Comparison of ENCODE assay signal across 8 mouse cellular contexts in genomic region chr2:168742649-168743048, GRCm38 (mm10). TPM values are rescaled to one million over a fixed set of nuclear protein-coding genes. Genes with fewer than 3 reads are reported as not detected.
DNase-seq lines count a peak whose midpoint lies in the region; ATAC-seq and TF ChIP-seq lines count a peak whose summit lies in the region.

No protein-coding gene starts in this region.

- no peak overlapping the region for H3K4me2 ChIP-seq in forebrain, embryonic 11.5 days (ENCODE audit: low read depth, low read length, severe bottlenecking)
- H3K4me2 ChIP-seq in hindbrain, embryonic 16.5 days (ENCODE audit: low read length) = peak overlapping the region; percentile 69
- H3K4me2 ChIP-seq in liver, embryonic 13.5 days = peak overlapping the region; percentile 65; the same call in 1 of the 2 replicates
- H3K4me2 ChIP-seq in neural tube, embryonic 14.5 days (ENCODE audit: low read depth, low read length) = peak overlapping the region; percentile 45

- no peaks in the 10 kb centered on the region; the same call in 1 of the 2 replicates for H3K27me3 ChIP-seq in forebrain, embryonic 11.5 days (ENCODE audit: control insufficient read depth, insufficient read depth, low read length)
- no peaks in the 10 kb centered on the region for H3K27me3 ChIP-seq in hindbrain, embryonic 16.5 days (replicated peaks; ENCODE audit: control insufficient read depth, insufficient read depth, low read length)
- H3K27me3 ChIP-seq in liver, embryonic 13.5 days = peaks cover 25% of the 10 kb centered on the region
- no peaks in the 10 kb centered on the region for H3K27me3 ChIP-seq in neural tube, embryonic 14.5 days (ENCODE audit: control insufficient read depth, insufficient read depth, low read length)

- no peak overlapping the region for H3K9ac ChIP-seq in forebrain, embryonic 11.5 days (ENCODE audit: low read length)
- peak overlapping the region; percentile 98; the same call in 1 of the 2 replicates for H3K9ac ChIP-seq in hindbrain, embryonic 16.5 days (ENCODE audit: low read depth, low read length)
- H3K9ac ChIP-seq in liver, embryonic 13.5 days = no peak overlapping the region
- H3K9ac ChIP-seq in neural tube, embryonic 14.5 days (replicated peaks; ENCODE audit: low read depth, low read length) = no peak overlapping the region; the same call in 1 of the 2 replicates

- no peaks in the 10 kb centered on the region for H3K36me3 ChIP-seq in forebrain, embryonic 11.5 days (ENCODE audit: control insufficient read depth, insufficient read depth, low read length)
- no peaks in the 10 kb centered on the region for H3K36me3 ChIP-seq in hindbrain, embryonic 16.5 days (ENCODE audit: control insufficient read depth, insufficient read depth, low read length)
- H3K36me3 ChIP-seq in liver, embryonic 13.5 days = no peaks in the 10 kb centered on the region
- H3K36me3 ChIP-seq in neural tube, embryonic 14.5 days (ENCODE audit: control insufficient read depth, insufficient read depth, low read length) = no peaks in the 10 kb centered on the region

- no peaks in the 10 kb centered on the region; the same call in 1 of the 2 replicates for H3K9me3 ChIP-seq in forebrain, embryonic 11.5 days (ENCODE audit: control insufficient read depth, low read length)
- no peaks in the 10 kb centered on the region; the same call in 1 of the 2 replicates for H3K9me3 ChIP-seq in hindbrain, embryonic 16.5 days (ENCODE audit: control insufficient read depth, low read length)
- H3K9me3 ChIP-seq in liver, embryonic 13.5 days (replicated peaks) = no peaks in the 10 kb centered on the region
- no peaks in the 10 kb centered on the region for H3K9me3 ChIP-seq in neural tube, embryonic 14.5 days (ENCODE audit: control insufficient read depth, low read length)

- no peak for ATAC-seq in forebrain, embryonic 11.5 days (replicated peaks; ENCODE audit: low FRiP score)
- peak; percentile 4; the same call in 1 of the 2 replicates for ATAC-seq in hindbrain, embryonic 16.5 days
- no peak for ATAC-seq in liver, embryonic 13.5 days (ENCODE audit: low read depth)
- no peak for ATAC-seq in neural tube, embryonic 14.5 days (ENCODE audit: low read depth)
- no peak for ATAC-seq in megakaryocyte, adult 5-6 weeks (ENCODE audit: poor library complexity, severe bottlenecking)

- H3K27ac ChIP-seq in forebrain, embryonic 11.5 days (ENCODE audit: low read depth, low read length) = no peak overlapping the region
- peak overlapping the region; percentile 98 for H3K27ac ChIP-seq in hindbrain, embryonic 16.5 days (ENCODE audit: low read depth, low read length)
- H3K27ac ChIP-seq in liver, embryonic 13.5 days = no peak overlapping the region
- peak overlapping the region; percentile 95 for H3K27ac ChIP-seq in neural tube, embryonic 14.5 days (ENCODE audit: low read depth, low read length)

- WGBS in forebrain, embryonic 11.5 days = 16% methylated on average over 7 of the region's 7 CpGs
- WGBS in hindbrain, embryonic 16.5 days = 23% methylated on average over 7 of the region's 7 CpGs
- 11% methylated on average over 7 of the region's 7 CpGs for WGBS in liver, embryonic 13.5 days (ENCODE audit: insufficient replicate concordance)
- WGBS in neural tube, embryonic 14.5 days = 21% methylated on average over 7 of the region's 7 CpGs

- H3K4me3 ChIP-seq in forebrain, embryonic 11.5 days (ENCODE audit: low read depth, low read length) = 0 out of 2 replicates have a peak overlapping the region, but pooled peaks have one; percentile 79
- H3K4me3 ChIP-seq in hindbrain, embryonic 16.5 days (ENCODE audit: low read length) = peak overlapping the region; percentile 90
- no peak overlapping the region for H3K4me3 ChIP-seq in liver, embryonic 13.5 days (replicated peaks)
- H3K4me3 ChIP-seq in neural tube, embryonic 14.5 days (ENCODE audit: low read depth, low read length) = peak overlapping the region; percentile 93; the same call in 1 of the 2 replicates

- TF ChIP-seq POLR2A in brain, embryonic 14.5 days (IDR thresholded peaks at IDR 0.05; ENCODE audit: borderline replicate concordance, extremely low read depth, insufficient read depth, insufficient read length, poor library complexity, severe bottlenecking) = no peak

- peak; percentile 42 to 73 for DNase-seq in left cerebral cortex, adult 18-20 months (ENCODE audit: low spot score in 2 of 2)
- no peak for DNase-seq in left cerebral cortex, adult 11 months (ENCODE audit: low spot score)
- peak; percentile 72 for DNase-seq in brain, embryonic 14.5 days (ENCODE audit: low read depth)
- peak; percentile 80 for DNase-seq in forebrain, embryonic 11.5 days (ENCODE audit: low spot score)
- DNase-seq in liver, embryonic 13.5 days = no peak

- H3K4me1 ChIP-seq in forebrain, embryonic 11.5 days (replicated peaks; ENCODE audit: control insufficient read depth, insufficient read depth, low read length) = no peaks in the 10 kb centered on the region; the same call in 1 of the 2 replicates
- no peaks in the 10 kb centered on the region for H3K4me1 ChIP-seq in hindbrain, embryonic 16.5 days (ENCODE audit: control insufficient read depth, insufficient read depth, low read depth, low read length)
- no peaks in the 10 kb centered on the region for H3K4me1 ChIP-seq in liver, embryonic 13.5 days (replicated peaks)
- H3K4me1 ChIP-seq in neural tube, embryonic 14.5 days (ENCODE audit: control insufficient read depth, insufficient read depth, low read length) = peaks cover 6% of the 10 kb centered on the region; the same call in 1 of the 2 replicates

- TF ChIP-seq CTCF in brain, embryonic 14.5 days (IDR thresholded peaks at IDR 0.05; ENCODE audit: borderline replicate concordance, extremely low read depth, insufficient read depth, insufficient read length) = peak; percentile 72

RNA-seq across cellular contexts. Expression of gene Atp9a, which starts 0.4 kb away (rescaled TPM):
- 100 to 1,000 TPM; 417 to 436 TPM for total RNA-seq in left cerebral cortex, adult 18-20 months (2021)
- 197 and 302 TPM in 2 replicates for polyA plus RNA-seq in brain, embryonic 14.5 days (2012; rRNA removed)
- 18.0 and 18.6 TPM in 2 replicates for polyA plus RNA-seq in forebrain, embryonic 11.5 days (2014; fragmentation: Nextera tagmentation; extraction: Ambion mirVana)
- polyA plus RNA-seq in hindbrain, embryonic 16.5 days (2015; fragmentation: Nextera tagmentation; extraction: Ambion mirVana) = 85.0 and 89.8 TPM in 2 replicates
- polyA plus RNA-seq in liver, embryonic 13.5 days (2015; fragmentation: Nextera tagmentation; extraction: Ambion mirVana) = 1.8 and 2.1 TPM in 2 replicates
- 75.2 and 76.8 TPM in 2 replicates for polyA plus RNA-seq in neural tube, embryonic 14.5 days (2014; fragmentation: Nextera tagmentation; extraction: Ambion mirVana)
- total RNA-seq in megakaryocyte, adult 5-6 weeks (2015) = 0.04 and 0.14 TPM in 2 replicates
- total RNA-seq in megakaryocyte, adult 5-6 weeks (2017) = 0.16 and 0.18 TPM in 2 replicates

RNA-seq across cellular contexts. Expression of gene Sall4, which starts 25.1 kb away (rescaled TPM):
- under 1 TPM; 0.07 to 0.44 TPM for total RNA-seq in left cerebral cortex, adult 18-20 months (2021)
- polyA plus RNA-seq in brain, embryonic 14.5 days (2012; rRNA removed) = 1.0 and 1.2 TPM in 2 replicates
- polyA plus RNA-seq in forebrain, embryonic 11.5 days (2014; fragmentation: Nextera tagmentation; extraction: Ambion mirVana) = 10.4 and 10.9 TPM in 2 replicates
- 0.51 and 0.76 TPM in 2 replicates for polyA plus RNA-seq in hindbrain, embryonic 16.5 days (2015; fragmentation: Nextera tagmentation; extraction: Ambion mirVana)
- polyA plus RNA-seq in liver, embryonic 13.5 days (2015; fragmentation: Nextera tagmentation; extraction: Ambion mirVana) = 5.4 and 7.3 TPM in 2 replicates
- polyA plus RNA-seq in neural tube, embryonic 14.5 days (2014; fragmentation: Nextera tagmentation; extraction: Ambion mirVana) = 0.82 and 1.1 TPM in 2 replicates
- total RNA-seq in megakaryocyte, adult 5-6 weeks (2015) = not detected in 2 replicates
- not detected in 2 replicates for total RNA-seq in megakaryocyte, adult 5-6 weeks (2017)

Comparison
In these comparisons a context has a peak if more than half of its experiments do, and no peak if none do; other contexts are left out.
1. DNase-seq: peak in left cerebral cortex, adult 18-20 months (2 of 2), brain, embryonic 14.5 days (single experiment) and forebrain, embryonic 11.5 days (single experiment); none in left cerebral cortex, adult 11 months (single experiment) and liver, embryonic 13.5 days (single experiment).
2. H3K27ac ChIP-seq: peak in hindbrain, embryonic 16.5 days (single experiment) and neural tube, embryonic 14.5 days (single experiment); none in forebrain, embryonic 11.5 days (single experiment) and liver, embryonic 13.5 days (single experiment).